Mouse (Mus musculus) neural tube, embryonic 14.5 days (tissue): ENCODE results near the gene Spg11. TPM values are rescaled to one million over a fixed set of nuclear protein-coding genes. Genes with fewer than 3 reads are reported as not detected.
A peak's percentile ranks its signal among the peaks of the same experiment; 100 is the strongest.

Source experiments
- ATAC-seq: fragments of 200-750 bp; cut with Nextera tagmentation; 2 replicates; pipeline ENCODE4 v1.8.0; 2017; ENCODE audit warnings: low read depth, mild to moderate bottlenecking, moderate TSS enrichment, moderate library complexity
- H3K27ac ChIP-seq: fragments of 300-500 bp; sonication (generic); 2 replicates; pipeline ENCODE4 v1.5.1; 2014; ENCODE audit warnings: low read depth, mild to moderate bottlenecking, control low read depth, low read length, moderate library complexity, mixed read lengths
- H3K27me3 ChIP-seq: fragments of 300-500 bp; sonication (generic); 2 replicates; pipeline ENCODE4 v1.6.1; 2014; ENCODE audit warnings: low read length; ENCODE audit not compliant: control insufficient read depth, insufficient read depth
- H3K36me3 ChIP-seq: fragments of 300-500 bp; sonication (generic); 2 replicates; pipeline ENCODE4 v1.6.1; 2014; ENCODE audit warnings: low read length, mixed read lengths; ENCODE audit not compliant: control insufficient read depth, insufficient read depth
- H3K4me1 ChIP-seq: fragments of 300-500 bp; sonication (generic); 2 replicates; pipeline ENCODE4 v1.6.1; 2014; ENCODE audit warnings: low read length; ENCODE audit not compliant: control insufficient read depth, insufficient read depth
- H3K4me2 ChIP-seq: fragments of 300-500 bp; sonication (generic); 2 replicates; pipeline ENCODE4 v1.6.1; 2014; ENCODE audit warnings: mild to moderate bottlenecking, low read depth, low read length, control low read depth
- H3K4me3 ChIP-seq: fragments of 300-500 bp; sonication (generic); 2 replicates; pipeline ENCODE4 v1.5.1; 2014; ENCODE audit warnings: low read depth, low read length, control low read depth, mixed read lengths
- H3K9ac ChIP-seq: fragments of 300-500 bp; sonication (generic); replicated peaks from 2 replicates; pipeline ENCODE4 v1.6.1; 2014; ENCODE audit warnings: low read depth, mild to moderate bottlenecking, control low read depth, low read length, mixed read lengths
- H3K9me3 ChIP-seq: fragments of 300-500 bp; sonication (generic); 2 replicates; pipeline ENCODE4 v1.6.1; 2016; ENCODE audit warnings: low read length; ENCODE audit not compliant: control insufficient read depth
- WGBS: fragments of 180-500 bp; shearing (Covaris S2); extraction: QIAGEN DNeasy Blood & Tissue Kit; methylation state at CpG from one replicate; pipeline ENCODE4 v1.1.7; 2014; 5-methylcytosine and 5-hydroxymethylcytosine counted together
- polyA plus RNA-seq: library from polyadenylated mRNA; unstranded; fragments of >200 nt; fragmentation: Nextera tagmentation; extraction: Ambion mirVana; gene quantifications from 2 replicates; pipeline ENCODE4 v1.2.1, GENCODE M21; 2014

Gene Spg11
- polyA plus RNA-seq, 1 experiment from 2014 or later, result 10.2 TPM

- H3K4me2 ChIP-seq, result peak overlapping the region; percentile 66
- WGBS, result 34% methylated on average over 18 of the region's 18 CpGs
- H3K9me3 ChIP-seq, result no peaks in the 10 kb centered on the region
- H3K4me1 ChIP-seq, result no peaks in the 10 kb centered on the region
- ATAC-seq, result no peak
- H3K9ac ChIP-seq, result peak overlapping the region; percentile 60
- H3K27me3 ChIP-seq, result no peaks in the 10 kb centered on the region
- no peaks in the 10 kb centered on the region for H3K36me3 ChIP-seq
- H3K4me3 ChIP-seq, result peak overlapping the region; percentile 55
- H3K27ac ChIP-seq, result no peak overlapping the region; the same call in 1 of the 2 replicates
These were observed 30.2 kb upstream of the Spg11 start for GRCm38 (mm10) chr2:122148242-122148917.

GRCm38 (mm10) chr2:122147508-122148241, 29.5 kb upstream of the Spg11 start, which contains the start of gene B2m:
B2m (plus strand) TSS chr2:122147686.
- Histone ChIP-seq H3K9me3 (no peaks in the 10 kb centered on the region), H3K9ac (peak within 1 kb of the TSS; percentile 60), H3K4me1 (no peaks in the 10 kb centered on the region), H3K36me3 (no peaks in the 10 kb centered on the region), H3K4me2 (peak within 1 kb of the TSS; percentile 66), H3K27me3 (no peaks in the 10 kb centered on the region), H3K4me3 (peak within 1 kb of the TSS; percentile 55), H3K27ac (no peak within 1 kb of the TSS; the same call in 1 of the 2 replicates)
- whole genome bisulfite sequencing, result 0% methylated on average over 40 of the region's 40 CpGs
- ATAC-seq, result peak; percentile 99

- Histone ChIP-seq H3K36me3 (no peaks in the 10 kb centered on the region), H3K9me3 (no peaks in the 10 kb centered on the region), H3K4me1 (no peaks in the 10 kb centered on the region), H3K27me3 (no peaks in the 10 kb centered on the region), H3K4me3 (no peak overlapping the region), H3K9ac (no peak overlapping the region), H3K4me2 (no peak overlapping the region), H3K27ac (no peak overlapping the region)
- no peak for ATAC-seq
- 73% methylated on average over 6 of the region's 6 CpGs for WGBS
These were observed 28.5 kb upstream of the Spg11 start for GRCm38 (mm10) chr2:122146687-122147086.

GRCm38 (mm10) chr2:122145756-122146155, 27.6 kb upstream of the Spg11 start:
- Histone ChIP-seq H3K27me3 (no peaks in the 10 kb centered on the region), H3K27ac (no peak overlapping the region), H3K36me3 (no peaks in the 10 kb centered on the region), H3K4me2 (no peak overlapping the region), H3K4me3 (no peak overlapping the region), H3K9me3 (no peaks in the 10 kb centered on the region), H3K4me1 (no peaks in the 10 kb centered on the region), H3K9ac (no peak overlapping the region)
- 70% methylated on average over 4 of the region's 4 CpGs for WGBS
- no peak for ATAC-seq

GRCm38 (mm10) chr2:122143111-122143510, 24.9 kb upstream of the Spg11 start:
- Histone ChIP-seq H3K4me1 (no peaks in the 10 kb centered on the region), H3K4me3 (no peak overlapping the region), H3K36me3 (no peaks in the 10 kb centered on the region), H3K9me3 (no peaks in the 10 kb centered on the region), H3K9ac (no peak overlapping the region), H3K27me3 (no peaks in the 10 kb centered on the region), H3K27ac (no peak overlapping the region), H3K4me2 (no peak overlapping the region)
- no peak for ATAC-seq
- WGBS, result 90% methylated on average over 3 of the region's 3 CpGs

GRCm38 (mm10) chr2:122141332-122141967, 23.3 kb upstream of the Spg11 start:
- Histone ChIP-seq H3K4me3 (no peak overlapping the region), H3K9ac (no peak overlapping the region), H3K36me3 (no peaks in the 10 kb centered on the region), H3K4me1 (no peaks in the 10 kb centered on the region), H3K27ac (no peak overlapping the region), H3K27me3 (no peaks in the 10 kb centered on the region), H3K4me2 (no peak overlapping the region), H3K9me3 (no peaks in the 10 kb centered on the region)
- 81% methylated on average over 5 of the region's 5 CpGs for WGBS
- ATAC-seq, result no peak

GRCm38 (mm10) chr2:122140815-122141214, 22.6 kb upstream of the Spg11 start:
- Histone ChIP-seq H3K4me2 (no peak overlapping the region), H3K9me3 (no peaks in the 10 kb centered on the region), H3K4me3 (no peak overlapping the region), H3K27ac (no peak overlapping the region), H3K36me3 (no peaks in the 10 kb centered on the region), H3K27me3 (no peaks in the 10 kb centered on the region), H3K4me1 (no peaks in the 10 kb centered on the region), H3K9ac (no peak overlapping the region)
- no peak for ATAC-seq
- 81% methylated on average over 2 of the region's 2 CpGs for WGBS

GRCm38 (mm10) chr2:122137839-122138465, 19.8 kb upstream of the Spg11 start:
- Histone ChIP-seq H3K4me1 (no peaks in the 10 kb centered on the region), H3K36me3 (no peaks in the 10 kb centered on the region), H3K4me2 (no peak overlapping the region), H3K9ac (no peak overlapping the region), H3K9me3 (no peaks in the 10 kb centered on the region), H3K27me3 (no peaks in the 10 kb centered on the region), H3K4me3 (no peak overlapping the region), H3K27ac (no peak overlapping the region)
- 71% methylated on average over 5 of the region's 5 CpGs for WGBS
- ATAC-seq, result no peak
